Mouse (Mus musculus) colon, adult 2 months (tissue): ENCODE measurements around the gene Gcfc2. TPM values are rescaled to one million over a fixed set of nuclear protein-coding genes. Genes with fewer than 3 reads are reported as not detected.

ENCODE experiments used
- polyA plus RNA-seq: library from polyadenylated mRNA; depleted of rRNA; stranded (reverse); fragments of >200 nt; gene quantifications from 2 replicates; pipeline ENCODE4 v1.2.3, GENCODE M21; 2012; rRNA removed

The Gcfc2 gene
- polyA plus RNA-seq, result 1.6 and 1.7 TPM in 2 replicates

DNA sequence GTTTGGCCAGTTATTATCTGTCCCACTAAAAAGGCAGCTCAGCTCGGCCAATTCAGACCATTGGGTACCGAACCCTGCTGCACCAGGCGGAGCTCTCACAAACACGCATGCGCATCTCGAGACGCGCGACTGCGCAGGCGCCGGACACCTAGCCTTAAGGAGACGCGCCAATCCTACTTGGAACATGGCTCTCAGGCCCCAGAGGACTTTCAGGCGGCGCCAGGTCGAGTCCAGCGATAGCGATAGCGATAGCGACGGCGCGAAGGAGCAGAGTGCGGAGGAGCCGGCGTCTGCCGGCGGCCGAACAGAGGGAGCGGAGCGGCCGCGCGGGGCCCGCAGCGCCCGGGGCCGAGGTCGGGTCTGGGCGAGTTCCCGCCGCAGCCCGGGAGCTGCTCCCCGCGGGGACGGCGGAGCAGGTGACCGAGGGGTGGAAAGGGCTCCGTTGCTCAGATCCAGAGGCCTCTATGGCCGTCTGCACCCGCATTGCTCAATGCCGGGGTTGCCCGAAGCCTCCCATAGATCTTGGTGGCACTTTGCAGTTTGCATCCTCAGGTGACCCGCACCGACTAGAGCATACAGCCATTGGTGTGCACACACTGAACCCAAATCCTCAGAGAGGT lies at the start of gene Gcfc2:
Gcfc2 (plus strand) TSS at position 147 of the 620 bp plus-strand sequence.

DNA sequence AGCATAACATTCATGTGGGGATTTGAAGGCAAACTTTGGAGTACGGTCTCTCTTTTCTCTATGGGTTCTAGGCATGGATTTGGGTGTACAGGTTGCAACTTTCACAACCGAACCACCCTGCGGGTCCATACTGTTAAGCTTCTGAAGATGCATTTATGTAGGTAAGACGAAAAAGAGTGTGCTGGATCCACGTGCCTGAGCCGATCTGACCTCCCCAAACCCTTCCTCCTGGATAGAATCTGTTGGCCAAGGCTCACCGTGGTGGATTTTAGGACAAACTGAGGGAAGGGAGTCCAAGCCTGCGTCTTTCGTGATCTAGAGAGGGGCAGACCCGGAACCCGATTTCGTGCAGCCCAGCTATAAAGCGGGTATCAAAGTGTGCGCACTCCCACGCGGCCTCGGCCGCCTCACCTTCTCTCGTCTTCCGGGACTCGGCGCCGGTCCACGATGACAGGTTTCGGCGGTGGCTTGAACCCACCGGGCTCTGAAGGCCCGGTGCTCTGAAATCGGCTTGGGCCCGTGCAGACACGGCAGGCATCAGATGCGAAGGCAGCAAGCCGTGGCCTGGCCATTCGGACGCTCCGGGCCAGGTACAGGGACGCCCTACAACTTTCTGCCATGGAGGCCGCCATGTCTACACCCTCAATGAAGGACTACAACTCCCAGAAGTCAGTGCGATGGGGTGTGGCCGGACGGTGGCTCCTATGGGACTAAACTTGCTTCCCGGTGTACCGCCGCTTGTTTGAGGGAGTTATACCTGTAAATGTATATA lies 42.0 kb downstream of the Gcfc2 start, which contains the start of gene Mrpl19:
Mrpl19 (minus strand) TSS at position 663 of the 772 bp plus-strand sequence.

Other genes with a start within 250 kb of the Gcfc2 start
- 2.9 and 3.0 TPM in 2 replicates for gene Mrpl19, start 42.3 kb downstream of the Gcfc2 start, polyA plus RNA-seq
- gene Eva1a, start 117.4 kb downstream of the Gcfc2 start, polyA plus RNA-seq, result 5.5 and 8.8 TPM in 2 replicates